Mouse (Mus musculus): Measurements from ENCODE around the gene Dpy19l1. TPM values are rescaled to one million over a fixed set of nuclear protein-coding genes. Genes with fewer than 3 reads are reported as not detected.

Gene Dpy19l1
- polyA plus RNA-seq, 1 experiment from 2014 or later: 9.7 TPM

DNA sequence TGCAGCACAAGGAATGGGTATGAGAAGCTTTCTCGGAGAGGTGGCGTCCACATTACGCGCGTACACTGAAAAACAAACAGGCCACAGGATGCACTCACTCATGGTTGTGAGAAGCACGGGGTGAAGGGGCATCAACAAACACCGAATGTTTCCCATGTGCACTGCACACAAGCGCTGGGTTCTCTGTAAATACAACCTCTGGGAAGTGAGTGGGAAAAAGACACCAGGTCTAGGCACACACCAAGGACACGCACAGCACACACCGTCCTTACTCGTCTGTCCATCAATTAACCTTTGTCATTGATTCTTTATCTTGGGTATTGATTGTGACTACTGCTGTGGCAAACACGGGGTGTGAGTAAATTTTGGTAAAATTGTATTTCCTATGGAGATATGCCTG lies 49.1 kb downstream of the Dpy19l1 start:
- H3K4me1 ChIP-seq: no peaks in the 10 kb centered on the region
- H3K9me3 ChIP-seq: no peaks in the 10 kb centered on the region
- DNase-seq (ENCODE audit: extremely low spot score, low spot score): no peak
- no peak overlapping the region for H3K27ac ChIP-seq
- H3K36me3 ChIP-seq (replicated peaks): peaks cover 16% of the 10 kb centered on the region; the same call in 1 of the 2 replicates
- H3K4me3 ChIP-seq: no peak overlapping the region
- H3K27me3 ChIP-seq (ENCODE audit: poor library complexity, severe bottlenecking): no peaks in the 10 kb centered on the region
- WGBS: 94% methylated on average over 12 of the region's 12 CpGs

DNA sequence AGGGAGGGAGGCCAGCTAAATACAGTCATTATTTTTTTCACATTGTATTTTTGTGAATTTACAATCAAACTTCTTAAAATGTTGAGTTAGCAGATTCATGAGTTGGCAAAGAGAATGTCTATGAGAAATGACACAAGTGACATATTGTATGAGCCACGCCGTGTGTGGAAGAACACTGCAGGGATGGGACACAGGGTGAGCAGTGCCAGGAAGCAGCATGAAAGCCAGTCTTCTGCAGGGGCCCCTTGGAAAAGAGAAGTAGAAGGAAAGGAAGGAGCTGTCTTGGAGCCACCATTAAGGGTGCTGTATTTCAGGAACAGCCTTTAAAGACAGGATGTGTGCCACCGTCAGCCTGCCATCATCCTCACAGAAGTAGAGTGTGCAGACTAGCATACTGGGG lies 52.0 kb downstream of the Dpy19l1 start:
- H3K36me3 ChIP-seq (replicated peaks): peaks cover 25% of the 10 kb centered on the region
- H3K9me3 ChIP-seq: no peaks in the 10 kb centered on the region
- no peaks in the 10 kb centered on the region for H3K4me1 ChIP-seq
- no peak overlapping the region for H3K4me3 ChIP-seq
- 94% methylated on average over 3 of the region's 3 CpGs for WGBS
- DNase-seq (ENCODE audit: extremely low spot score, low spot score): no peak
- H3K27me3 ChIP-seq (ENCODE audit: poor library complexity, severe bottlenecking): no peaks in the 10 kb centered on the region
- no peak overlapping the region for H3K27ac ChIP-seq

- no peak for DNase-seq (ENCODE audit: extremely low spot score, low spot score)
- Histone ChIP-seq H3K4me1 (no peaks in the 10 kb centered on the region), H3K27ac (no peak overlapping the region), H3K36me3 (replicated peaks) (peaks cover 25% of the 10 kb centered on the region), H3K27me3 (ENCODE audit: poor library complexity, severe bottlenecking) (no peaks in the 10 kb centered on the region), H3K9me3 (no peaks in the 10 kb centered on the region), H3K4me3 (no peak overlapping the region)
- 93% methylated on average over 7 of the region's 7 CpGs for WGBS
Measured at GRCm38 (mm10) chr9:24450524-24450923, 52.4 kb downstream of the Dpy19l1 start.

GRCm38 (mm10) chr9:24434901-24435300 lies 68.0 kb downstream of the Dpy19l1 start:
- H3K36me3 ChIP-seq (replicated peaks): peaks cover 28% of the 10 kb centered on the region
- no peak overlapping the region for H3K27ac ChIP-seq
- H3K27me3 ChIP-seq (ENCODE audit: poor library complexity, severe bottlenecking): no peaks in the 10 kb centered on the region
- 77% methylated on average over 2 of the region's 2 CpGs for WGBS
- H3K4me3 ChIP-seq: no peak overlapping the region
- no peak for DNase-seq (ENCODE audit: extremely low spot score, low spot score)
- H3K4me1 ChIP-seq: peaks cover 4% of the 10 kb centered on the region; the same call in 1 of the 2 replicates
- H3K9me3 ChIP-seq: no peaks in the 10 kb centered on the region

DNA sequence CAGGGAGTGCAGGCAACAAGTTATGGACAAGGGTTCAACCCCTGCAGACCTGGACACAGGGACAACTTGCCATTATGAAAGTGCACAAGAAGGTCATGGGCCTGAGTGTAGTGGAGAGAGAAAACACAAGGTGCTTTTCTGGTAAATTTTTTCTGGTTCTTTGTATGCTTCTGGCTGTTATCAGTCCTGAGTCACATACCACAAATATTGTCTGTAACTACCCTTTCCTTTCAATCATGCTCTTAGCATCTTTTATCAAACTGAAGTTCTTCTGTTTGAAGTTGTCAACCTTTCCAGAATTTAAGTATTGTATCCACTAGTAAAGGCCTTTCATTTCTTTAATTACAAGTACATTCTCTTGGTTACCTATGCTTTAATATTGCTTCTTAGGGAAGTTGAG lies 73.2 kb downstream of the Dpy19l1 start:
- Histone ChIP-seq H3K4me3 (no peak overlapping the region), H3K4me1 (peaks cover 3% of the 10 kb centered on the region; the same call in 1 of the 2 replicates), H3K36me3 (replicated peaks) (peaks cover 39% of the 10 kb centered on the region), H3K27me3 (ENCODE audit: poor library complexity, severe bottlenecking) (no peaks in the 10 kb centered on the region), H3K9me3 (no peaks in the 10 kb centered on the region), H3K27ac (no peak overlapping the region)
- no peak for DNase-seq (ENCODE audit: extremely low spot score, low spot score)

- no peak for DNase-seq (ENCODE audit: extremely low spot score, low spot score)
- no peaks in the 10 kb centered on the region for H3K27me3 ChIP-seq (ENCODE audit: poor library complexity, severe bottlenecking)
- no peak overlapping the region for H3K4me3 ChIP-seq
- H3K36me3 ChIP-seq (replicated peaks): peaks cover 49% of the 10 kb centered on the region
- WGBS: 77% methylated on average over 1 of the region's 1 CpGs
- H3K27ac ChIP-seq: no peak overlapping the region
- H3K4me1 ChIP-seq: no peaks in the 10 kb centered on the region
- no peaks in the 10 kb centered on the region for H3K9me3 ChIP-seq
Measured at GRCm38 (mm10) chr9:24425679-24426078, 77.3 kb downstream of the Dpy19l1 start.

DNA sequence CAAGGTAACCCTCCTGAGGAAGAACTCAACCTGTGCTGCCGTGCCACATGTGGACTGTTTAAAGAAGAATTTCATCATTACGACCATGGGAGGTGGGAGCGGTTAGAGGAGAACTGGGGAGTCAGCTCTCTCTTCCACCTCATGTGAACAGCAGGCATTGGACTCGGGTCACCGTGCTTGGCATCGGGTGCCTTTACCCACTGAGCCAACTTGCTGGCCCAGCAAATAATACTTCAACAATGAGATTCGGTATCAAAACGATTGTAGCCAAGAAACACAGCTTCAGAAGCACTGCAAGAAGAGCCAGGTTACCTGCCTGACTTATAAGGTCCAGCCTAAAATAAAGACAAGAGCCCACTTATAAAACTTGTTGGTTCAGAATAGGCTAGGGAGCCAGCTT lies 79.7 kb downstream of the Dpy19l1 start:
- H3K36me3 ChIP-seq (replicated peaks): peaks cover 62% of the 10 kb centered on the region
- H3K4me3 ChIP-seq: no peak overlapping the region
- no peaks in the 10 kb centered on the region for H3K9me3 ChIP-seq
- no peaks in the 10 kb centered on the region for H3K27me3 ChIP-seq (ENCODE audit: poor library complexity, severe bottlenecking)
- 91% methylated on average over 8 of the region's 8 CpGs for WGBS
- no peaks in the 10 kb centered on the region for H3K4me1 ChIP-seq
- H3K27ac ChIP-seq: no peak overlapping the region
- DNase-seq (ENCODE audit: extremely low spot score, low spot score): no peak

DNA sequence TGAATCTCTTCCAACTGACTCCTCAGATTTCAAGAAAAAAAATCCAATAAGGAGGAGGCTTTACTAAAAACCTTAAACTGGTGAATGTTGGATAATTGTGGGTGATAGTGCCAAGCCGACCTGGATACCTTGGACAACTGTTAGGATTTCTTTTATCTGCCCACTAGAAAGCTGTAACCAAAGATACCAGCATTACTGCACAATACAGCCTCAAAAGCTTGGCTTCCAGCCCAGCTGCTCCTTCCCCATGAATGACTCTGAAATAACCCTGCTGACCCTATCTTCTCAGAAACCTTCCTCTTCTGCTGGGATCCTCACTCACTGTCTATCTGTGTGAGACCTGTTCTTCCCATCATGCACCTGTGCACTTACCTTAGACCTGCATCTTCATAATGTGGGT lies 81.1 kb downstream of the Dpy19l1 start:
- H3K27me3 ChIP-seq (ENCODE audit: poor library complexity, severe bottlenecking): no peaks in the 10 kb centered on the region
- peaks cover 63% of the 10 kb centered on the region for H3K36me3 ChIP-seq (replicated peaks)
- H3K4me3 ChIP-seq: no peak overlapping the region
- no peak for DNase-seq (ENCODE audit: extremely low spot score, low spot score)
- H3K9me3 ChIP-seq: no peaks in the 10 kb centered on the region
- H3K4me1 ChIP-seq: no peaks in the 10 kb centered on the region
- no peak overlapping the region for H3K27ac ChIP-seq
- 80% methylated on average over 1 of the region's 1 CpGs for WGBS

- WGBS: 91% methylated on average over 3 of the region's 3 CpGs
- H3K4me1 ChIP-seq: no peaks in the 10 kb centered on the region
- H3K27me3 ChIP-seq (ENCODE audit: poor library complexity, severe bottlenecking): no peaks in the 10 kb centered on the region
- no peak overlapping the region for H3K4me3 ChIP-seq
- H3K27ac ChIP-seq: no peak overlapping the region
- no peaks in the 10 kb centered on the region for H3K9me3 ChIP-seq
- peaks cover 66% of the 10 kb centered on the region for H3K36me3 ChIP-seq (replicated peaks)
- DNase-seq (ENCODE audit: extremely low spot score, low spot score): no peak
Measured at GRCm38 (mm10) chr9:24421221-24421620, 81.7 kb downstream of the Dpy19l1 start.

DNA sequence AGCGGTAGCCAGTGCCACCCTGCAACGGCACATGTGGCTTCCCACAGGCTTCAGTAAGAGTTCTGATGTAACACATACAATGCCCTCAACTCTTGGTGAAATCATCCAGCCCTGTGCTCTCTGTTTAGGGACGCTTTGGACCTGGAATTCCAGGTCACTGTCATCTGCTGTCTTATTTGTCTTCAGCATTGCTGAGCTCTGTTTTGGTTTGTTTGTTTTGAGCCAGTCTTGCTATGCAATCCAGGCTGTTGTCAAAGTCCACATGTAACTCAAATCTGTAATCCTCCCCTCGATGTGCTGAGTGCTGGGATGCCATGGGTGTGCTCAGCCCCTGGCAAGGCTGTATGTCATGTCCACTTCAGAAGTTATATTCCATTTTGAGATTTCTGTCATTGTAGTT lies 82.8 kb downstream of the Dpy19l1 start:
- Histone ChIP-seq H3K9me3 (no peaks in the 10 kb centered on the region), H3K4me1 (no peaks in the 10 kb centered on the region), H3K27ac (no peak overlapping the region), H3K27me3 (ENCODE audit: poor library complexity, severe bottlenecking) (no peaks in the 10 kb centered on the region), H3K4me3 (no peak overlapping the region), H3K36me3 (replicated peaks) (peaks cover 61% of the 10 kb centered on the region)
- WGBS: 93% methylated on average over 4 of the region's 4 CpGs
- no peak for DNase-seq (ENCODE audit: extremely low spot score, low spot score)

GRCm38 (mm10) chr9:24418281-24418680 lies 84.7 kb downstream of the Dpy19l1 start:
- no peak for DNase-seq (ENCODE audit: extremely low spot score, low spot score)
- no peaks in the 10 kb centered on the region for H3K27me3 ChIP-seq (ENCODE audit: poor library complexity, severe bottlenecking)
- H3K4me1 ChIP-seq: no peaks in the 10 kb centered on the region
- H3K9me3 ChIP-seq: no peaks in the 10 kb centered on the region
- WGBS: 93% methylated on average over 5 of the region's 5 CpGs
- no peak overlapping the region for H3K4me3 ChIP-seq
- peaks cover 67% of the 10 kb centered on the region for H3K36me3 ChIP-seq (replicated peaks)
- no peak overlapping the region for H3K27ac ChIP-seq

DNA sequence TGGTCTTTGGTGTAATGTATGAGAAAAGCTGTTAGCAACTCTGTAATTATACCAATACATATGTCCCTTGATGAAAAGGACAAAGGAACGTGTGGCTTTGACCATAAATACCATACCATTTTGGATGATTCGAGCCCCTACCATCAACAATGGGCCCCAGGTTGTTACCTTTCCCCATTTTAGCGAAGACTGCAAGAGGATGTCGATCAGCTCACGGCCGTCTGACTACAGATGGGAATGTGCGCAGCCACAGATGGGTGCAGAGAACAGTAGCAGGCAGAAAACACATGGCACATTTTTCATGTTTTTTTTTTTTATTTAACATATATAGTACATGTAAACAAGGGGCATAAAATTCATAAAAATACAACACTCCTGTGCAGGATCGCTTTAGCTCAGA lies 91.5 kb downstream of the Dpy19l1 start:
- Histone ChIP-seq H3K9me3 (no peaks in the 10 kb centered on the region), H3K4me3 (no peak overlapping the region), H3K36me3 (replicated peaks) (peaks cover 18% of the 10 kb centered on the region), H3K27me3 (ENCODE audit: poor library complexity, severe bottlenecking) (no peaks in the 10 kb centered on the region), H3K27ac (no peak overlapping the region), H3K4me1 (no peaks in the 10 kb centered on the region)
- no peak for DNase-seq (ENCODE audit: extremely low spot score, low spot score)
- 96% methylated on average over 8 of the region's 8 CpGs for WGBS

GRCm38 (mm10) chr9:24410439-24410838 lies 92.5 kb downstream of the Dpy19l1 start:
- 97% methylated on average over 1 of the region's 1 CpGs for WGBS
- Histone ChIP-seq H3K9me3 (no peaks in the 10 kb centered on the region), H3K27ac (no peak overlapping the region), H3K4me1 (no peaks in the 10 kb centered on the region), H3K27me3 (ENCODE audit: poor library complexity, severe bottlenecking) (no peaks in the 10 kb centered on the region), H3K4me3 (no peak overlapping the region), H3K36me3 (replicated peaks) (peaks cover 18% of the 10 kb centered on the region)
- no peak for DNase-seq (ENCODE audit: extremely low spot score, low spot score)

GRCm38 (mm10) chr9:24407992-24408391 lies 94.9 kb downstream of the Dpy19l1 start:
- Histone ChIP-seq H3K27ac (no peak overlapping the region), H3K4me3 (no peak overlapping the region), H3K9me3 (no peaks in the 10 kb centered on the region), H3K4me1 (no peaks in the 10 kb centered on the region), H3K36me3 (replicated peaks) (peaks cover 6% of the 10 kb centered on the region), H3K27me3 (ENCODE audit: poor library complexity, severe bottlenecking) (no peaks in the 10 kb centered on the region)
- DNase-seq (ENCODE audit: extremely low spot score, low spot score): no peak
- WGBS: 79% methylated on average over 3 of the region's 3 CpGs
